Mouse (Mus musculus): ENCODE data around the gene Slc12a3.

Gene Slc12a3

GRCm38 (mm10) chr8:94337559-94337958 lies 8.6 kb downstream of the Slc12a3 start:
- no peak for DNase-seq

- no peak for DNase-seq
Observed at GRCm38 (mm10) chr8:94340796-94341195, 11.8 kb downstream of the Slc12a3 start.

DNA sequence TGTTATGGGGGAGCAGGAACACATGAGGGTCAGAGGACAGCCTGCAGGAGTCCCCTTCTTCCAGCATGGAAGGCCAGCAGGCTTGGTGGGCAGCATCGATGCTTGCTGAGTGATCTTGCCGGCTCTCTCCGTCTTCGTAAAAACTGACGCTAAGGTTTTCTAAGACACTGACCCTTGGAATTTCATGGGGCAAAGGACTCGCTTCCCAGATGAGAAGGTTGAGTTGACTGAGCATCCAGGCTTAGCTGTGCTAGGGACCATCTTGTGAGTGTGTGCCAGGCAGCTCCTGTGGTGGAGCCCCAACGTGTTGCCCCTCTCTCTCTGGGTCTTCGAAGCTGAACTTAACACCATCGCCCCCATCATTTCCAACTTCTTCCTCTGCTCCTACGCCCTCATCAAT lies 13.7 kb downstream of the Slc12a3 start:
- DNase-seq, result no peak

GRCm38 (mm10) chr8:94343290-94343689 lies 14.3 kb downstream of the Slc12a3 start:
- peak; percentile 71 for DNase-seq

DNA sequence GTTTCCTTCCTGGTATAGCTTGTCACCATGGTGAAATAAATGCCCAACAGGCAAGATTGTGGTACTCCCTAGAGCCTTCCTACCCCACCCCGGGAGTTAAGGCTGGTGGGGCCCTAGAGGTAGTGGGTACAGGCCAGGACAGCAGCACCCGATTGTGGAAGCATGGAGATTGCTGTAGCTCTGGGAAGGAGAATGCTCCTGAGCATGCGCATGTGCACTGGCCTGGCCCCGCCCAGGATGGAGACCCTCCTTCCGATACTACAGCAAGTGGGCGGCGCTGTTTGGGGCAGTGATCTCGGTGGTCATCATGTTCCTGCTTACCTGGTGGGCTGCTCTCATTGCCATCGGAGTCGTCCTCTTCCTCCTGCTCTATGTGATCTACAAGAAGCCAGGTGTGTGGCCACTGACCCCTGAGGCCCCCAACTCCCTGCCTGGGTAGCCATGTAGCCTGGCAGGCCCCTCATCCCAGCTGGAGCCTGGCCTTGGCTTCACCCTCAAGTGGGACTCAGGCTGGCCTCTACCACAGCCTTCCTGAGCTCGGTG lies 14.8 kb downstream of the Slc12a3 start:
- DNase-seq, result no peak

- no peak for DNase-seq
Observed at GRCm38 (mm10) chr8:94345657-94346056, 16.7 kb downstream of the Slc12a3 start.

DNA sequence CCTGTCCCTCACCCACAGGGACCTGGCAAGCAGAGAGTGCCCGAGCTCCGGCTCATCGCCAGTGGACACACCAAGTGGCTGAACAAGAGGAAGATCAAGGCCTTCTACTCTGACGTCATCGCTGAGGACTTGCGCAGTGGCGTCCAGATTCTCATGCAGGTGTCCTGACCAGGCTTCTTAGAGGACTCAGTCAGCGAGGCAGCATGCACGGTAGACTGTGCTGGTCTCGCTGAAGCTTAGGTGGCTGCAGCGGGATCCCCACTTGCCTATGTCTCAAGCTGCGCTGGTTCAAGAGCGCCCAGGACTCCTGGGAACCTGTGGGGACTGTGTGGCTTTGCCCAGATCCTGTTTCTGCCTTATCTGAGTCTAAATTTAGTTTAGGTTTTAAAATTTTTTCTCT lies 17.3 kb downstream of the Slc12a3 start:
- DNase-seq, result no peak

GRCm38 (mm10) chr8:94348425-94348824 lies 19.4 kb downstream of the Slc12a3 start:
- DNase-seq, result no peak

DNA sequence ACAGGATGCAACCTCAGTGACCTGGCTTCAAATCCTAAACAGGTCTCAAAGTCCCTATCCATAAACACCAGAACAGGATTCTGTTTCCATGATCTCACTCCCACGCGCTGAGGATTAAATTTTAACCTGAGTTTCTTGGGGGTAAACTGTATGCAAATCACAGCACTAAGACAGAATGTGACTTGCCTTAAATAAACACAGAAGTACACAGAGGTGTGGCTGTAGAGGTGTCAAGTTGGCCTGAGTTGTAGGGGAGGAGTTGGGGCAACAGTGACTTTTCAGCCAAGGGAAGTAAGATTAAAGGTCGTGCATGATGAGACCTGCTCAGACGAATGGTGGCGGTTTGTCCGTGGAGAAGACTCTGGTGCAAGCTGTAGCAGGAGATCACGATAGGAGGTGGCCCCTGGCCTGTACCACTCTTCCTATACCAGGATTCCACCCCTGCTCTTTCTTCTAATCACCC lies 25.1 kb downstream of the Slc12a3 start:
- DNase-seq, result no peak

- DNase-seq, result no peak
Observed at GRCm38 (mm10) chr8:94354571-94354970, 25.6 kb downstream of the Slc12a3 start.

- no peak for DNase-seq
Observed at GRCm38 (mm10) chr8:94357220-94357619, 28.2 kb downstream of the Slc12a3 start.

GRCm38 (mm10) chr8:94358541-94358940 lies 29.5 kb downstream of the Slc12a3 start:
- DNase-seq, result no peak

DNA sequence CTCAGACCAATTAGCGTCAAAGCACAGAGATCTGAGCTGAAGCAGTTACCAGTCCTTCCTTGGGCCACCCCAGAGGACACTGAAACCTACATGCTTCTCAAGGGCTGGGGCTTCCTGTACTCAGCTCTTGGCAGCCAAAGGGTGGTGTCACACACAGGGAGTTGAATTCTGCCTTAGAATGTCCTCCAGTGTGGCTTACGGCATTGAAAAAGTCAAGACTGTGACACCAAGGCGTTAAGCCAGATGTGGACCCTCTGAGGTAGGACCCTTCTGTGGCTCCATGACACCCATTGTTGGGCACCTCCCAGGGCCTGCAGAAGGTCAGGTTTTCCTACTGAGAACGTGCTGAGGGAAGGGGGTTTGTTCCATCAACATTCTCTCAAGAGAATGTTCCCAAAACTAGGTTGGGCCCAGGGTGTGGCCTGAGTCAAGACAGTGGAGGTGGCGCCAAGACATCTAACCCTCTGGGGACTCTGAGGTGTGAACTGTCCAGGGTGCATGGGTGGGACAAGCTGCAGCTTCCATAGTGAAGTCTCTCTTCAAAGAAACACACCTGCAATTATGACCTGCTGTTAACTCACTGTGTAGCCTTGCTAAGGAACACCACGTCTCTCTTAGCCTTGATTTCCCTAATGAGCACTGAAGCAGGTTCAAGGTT lies 32.9 kb downstream of the Slc12a3 start:
- DNase-seq, result no peak

DNA sequence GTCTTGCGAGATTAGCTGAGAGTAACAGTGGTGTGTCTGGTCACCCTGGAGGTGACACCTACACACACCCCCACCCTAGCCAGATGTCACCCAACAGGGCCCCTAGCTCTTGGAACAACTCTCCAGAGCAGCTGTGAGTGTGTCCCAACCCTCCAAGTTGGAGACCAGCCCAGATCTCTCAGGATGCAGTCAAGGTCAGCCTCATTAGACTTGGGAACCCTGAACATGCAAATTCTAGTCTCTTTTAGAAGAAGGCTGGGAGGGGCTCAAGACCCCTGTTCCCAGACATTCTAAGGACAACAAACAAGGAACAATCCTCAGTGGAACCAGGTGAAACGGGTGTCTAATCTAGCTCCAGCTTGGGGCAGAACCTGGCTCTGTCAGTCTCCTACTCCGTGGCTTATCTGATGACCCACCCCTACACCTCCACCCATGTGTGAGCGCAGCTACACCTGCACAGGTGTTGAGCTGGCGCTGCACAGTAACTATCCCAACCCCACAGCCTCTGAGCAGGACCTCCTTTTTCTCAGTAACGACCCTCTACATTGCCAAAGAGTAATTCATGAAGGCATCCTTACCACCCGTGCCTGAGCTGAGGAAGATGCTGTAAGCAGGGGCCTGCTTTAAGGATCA lies 33.7 kb downstream of the Slc12a3 start:
- no peak for DNase-seq

GRCm38 (mm10) chr8:94363288-94363688 lies 34.3 kb downstream of the Slc12a3 start:
- DNase-seq, result no peak

- DNase-seq, result no peak
Observed at GRCm38 (mm10) chr8:94363906-94364305, 34.9 kb downstream of the Slc12a3 start.

- DNase-seq, result no peak
Observed at GRCm38 (mm10) chr8:94364686-94365312, 35.8 kb downstream of the Slc12a3 start.

- DNase-seq, result no peak
Observed at GRCm38 (mm10) chr8:94365410-94365981, 36.5 kb downstream of the Slc12a3 start.

DNA sequence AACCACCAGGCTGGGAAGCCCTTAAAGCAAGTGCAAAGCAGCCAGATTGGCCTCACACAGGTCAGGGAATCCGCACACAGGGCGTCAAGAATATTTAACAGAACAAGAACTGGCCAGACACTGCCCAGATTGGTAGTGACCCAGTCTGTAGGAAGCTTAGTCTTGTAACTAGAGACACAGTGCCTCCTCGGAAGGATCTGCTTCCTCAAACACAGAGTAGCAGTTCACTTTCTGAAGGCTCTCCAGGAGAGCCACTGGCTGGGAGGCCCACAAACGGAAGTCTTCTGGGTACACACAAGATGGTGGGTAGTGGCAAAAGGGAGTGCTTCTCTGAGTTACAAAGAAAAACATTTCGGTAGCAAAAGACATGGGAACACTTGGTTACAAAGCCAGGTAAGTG lies 41.8 kb downstream of the Slc12a3 start:
- DNase-seq, result no peak

DNA sequence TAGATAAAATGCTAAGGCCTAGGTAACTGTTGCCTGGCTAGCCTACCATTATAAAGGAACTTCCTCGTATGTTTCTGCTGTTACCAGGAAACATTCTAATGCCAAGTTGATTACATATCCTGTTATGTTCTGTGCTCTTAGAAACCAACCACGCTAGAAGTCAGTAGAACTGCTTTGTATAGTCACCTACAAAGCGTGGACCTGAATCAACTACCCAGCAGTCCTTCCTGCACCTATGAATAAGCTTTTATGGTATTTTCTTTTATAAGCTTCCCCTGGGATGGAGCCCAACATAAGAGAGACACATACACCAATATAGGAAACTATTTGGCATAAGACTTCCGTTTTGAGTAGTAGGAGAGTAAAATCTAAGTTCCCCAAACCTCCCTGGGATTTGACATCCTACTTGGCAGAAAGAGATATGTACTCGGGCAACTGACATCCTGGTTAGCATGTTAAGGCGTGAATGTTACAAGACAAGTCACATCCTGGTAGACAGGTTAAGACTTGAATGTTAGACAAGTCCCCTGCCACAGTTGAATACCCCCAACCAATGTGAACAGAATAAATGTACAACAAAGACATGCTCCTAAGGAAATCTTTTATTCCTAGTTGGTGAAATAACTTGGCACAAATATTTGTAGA lies 44.1 kb downstream of the Slc12a3 start:
- no peak for DNase-seq

DNA sequence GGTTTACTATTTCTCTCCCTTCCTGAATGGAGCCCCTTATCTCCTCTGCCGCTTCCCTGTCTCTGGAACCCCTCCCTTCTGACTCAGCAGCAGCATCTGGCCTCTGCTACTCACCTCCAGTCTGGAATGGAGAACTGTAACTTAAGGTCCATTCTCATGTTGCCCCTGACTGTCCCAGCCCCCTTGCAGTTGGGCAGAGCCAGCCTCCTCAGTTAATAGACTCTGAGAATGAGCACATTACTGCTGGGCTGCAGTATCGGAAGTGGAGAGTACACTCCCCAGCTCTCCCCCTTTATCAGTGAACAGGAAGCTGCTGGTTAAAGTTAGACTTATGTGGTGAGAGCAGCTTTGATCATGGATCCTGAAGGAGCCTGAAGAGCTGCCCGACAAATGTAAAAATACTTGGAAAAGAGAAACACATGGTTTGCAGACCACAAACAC lies 46.6 kb downstream of the Slc12a3 start:
- DNase-seq, result no peak

DNA sequence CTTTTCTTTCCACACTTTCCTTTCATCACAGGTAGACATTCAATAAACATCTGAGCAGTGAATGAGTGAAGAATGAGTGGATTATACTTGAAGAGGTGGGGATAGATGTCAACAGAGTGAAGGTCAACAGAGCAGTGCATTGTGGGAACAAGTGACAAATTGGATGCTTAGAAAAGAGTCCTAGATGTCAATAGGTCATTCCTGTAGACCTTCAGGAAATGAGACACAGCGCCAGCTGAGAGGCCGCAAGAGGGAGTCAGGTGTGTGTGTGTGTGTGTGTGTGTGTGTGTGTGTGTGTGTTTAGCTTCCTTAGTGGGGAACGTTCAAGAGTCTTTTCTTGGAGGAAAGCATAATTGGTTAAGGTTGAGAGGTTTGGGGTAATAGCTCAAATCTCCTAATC lies 47.2 kb downstream of the Slc12a3 start:
- no peak for DNase-seq

GRCm38 (mm10) chr8:94376580-94376979 lies 47.6 kb downstream of the Slc12a3 start:
- no peak for DNase-seq

Data from right cerebral cortex, postnatal 25 days (tissue).